Mouse (Mus musculus) bone marrow macrophage, adult 2 months (primary cell): ENCODE measurements around the gene Mycbpap.

Experiments
- CTCF ChIP-seq: IDR thresholded peaks from 2 replicates; pipeline ENCODE4 v1.5.1; 2012; ENCODE audit warnings: low read depth, mild to moderate bottlenecking, low read length, moderate library complexity
- POLR2A ChIP-seq: IDR thresholded peaks from 2 replicates; pipeline ENCODE4 v1.6.1; 2012; ENCODE audit warnings: mild to moderate bottlenecking, low read depth, low read length, borderline replicate concordance

- no peak for TF ChIP-seq POLR2A
- TF ChIP-seq CTCF, result no peak
Observed at GRCm38 (mm10) chr11:94480382-94480781, 41.2 kb downstream of the Mycbpap start.
